Mouse (Mus musculus) forebrain, embryonic 16.5 days (tissue): ENCODE results near the gene Npas1. TPM values are rescaled to one million over a fixed set of nuclear protein-coding genes. Genes with fewer than 3 reads are reported as not detected.

Experiments
- ATAC-seq: fragments of 200-750 bp; cut with Nextera tagmentation; 2 replicates; pipeline ENCODE4 v1.8.0; 2017; ENCODE audit warnings: mild to moderate bottlenecking, moderate library complexity
- H3K27ac ChIP-seq: fragments of 300-500 bp; sonication (generic); 2 replicates; pipeline ENCODE4 v1.5.1; 2014; ENCODE audit warnings: low read length, control low read depth
- H3K27me3 ChIP-seq: fragments of 300-500 bp; sonication (generic); replicated peaks from 2 replicates; pipeline ENCODE4 v1.6.1; 2014; ENCODE audit warnings: low read length; ENCODE audit not compliant: control insufficient read depth, insufficient read depth
- H3K36me3 ChIP-seq: fragments of 300-500 bp; sonication (generic); 2 replicates; pipeline ENCODE4 v1.6.1; 2014; ENCODE audit not compliant: control insufficient read depth, insufficient read depth
- H3K4me1 ChIP-seq: fragments of 300-500 bp; sonication (generic); replicated peaks from 2 replicates; pipeline ENCODE4 v1.6.1; 2014; ENCODE audit warnings: low read length; ENCODE audit not compliant: control insufficient read depth, insufficient read depth
- H3K4me2 ChIP-seq: fragments of 300-500 bp; sonication (generic); 2 replicates; pipeline ENCODE4 v1.6.1; 2014; ENCODE audit warnings: mild to moderate bottlenecking, low read length, control low read depth
- H3K4me3 ChIP-seq: fragments of 300-500 bp; sonication (generic); replicated peaks from 2 replicates; pipeline ENCODE4 v1.5.1; 2014; ENCODE audit warnings: mild to moderate bottlenecking, low read length, control low read depth
- H3K9ac ChIP-seq: fragments of 300-500 bp; sonication (generic); replicated peaks from 2 replicates; pipeline ENCODE4 v1.6.1; 2014; ENCODE audit warnings: low read depth, low read length, control low read depth
- H3K9me3 ChIP-seq: fragments of 300-500 bp; sonication (generic); 2 replicates; pipeline ENCODE4 v1.6.1; 2016; ENCODE audit warnings: low read length; ENCODE audit not compliant: control insufficient read depth
- WGBS: fragments of 180-500 bp; shearing (Covaris S2); extraction: QIAGEN DNeasy Blood & Tissue Kit; methylation state at CpG from one replicate; pipeline ENCODE4 v1.1.7; 2014; 5-methylcytosine and 5-hydroxymethylcytosine counted together
- polyA plus RNA-seq: library from polyadenylated mRNA; unstranded; fragments of >200 nt; fragmentation: Nextera tagmentation; extraction: Ambion mirVana; gene quantifications from 2 replicates; pipeline ENCODE4 v1.2.1, GENCODE M21; 2015

Npas1 gene
- polyA plus RNA-seq, 1 experiment from 2014 or later, result 7.6 TPM

GRCm38 (mm10) chr7:16461705-16462104 is 15.8 kb downstream of the Npas1 start:
- Histone ChIP-seq H3K4me3 (no peak overlapping the region), H3K9me3 (no peaks in the 10 kb centered on the region), H3K27ac (no peak overlapping the region), H3K36me3 (no peaks in the 10 kb centered on the region), H3K9ac (no peak overlapping the region), H3K27me3 (peaks cover 2% of the 10 kb centered on the region), H3K4me2 (no peak overlapping the region), H3K4me1 (no peaks in the 10 kb centered on the region)
- 88% methylated on average over 6 of the region's 6 CpGs for WGBS
- no peak for ATAC-seq

- no peak overlapping the region for H3K4me2 ChIP-seq
- 60% methylated on average over 6 of the region's 6 CpGs for WGBS
- no peak for ATAC-seq
- H3K9me3 ChIP-seq, result no peaks in the 10 kb centered on the region
- H3K36me3 ChIP-seq, result peaks cover 2% of the 10 kb centered on the region; the same call in 1 of the 2 replicates
- H3K27me3 ChIP-seq, result peaks cover 2% of the 10 kb centered on the region
- H3K4me1 ChIP-seq, result no peaks in the 10 kb centered on the region
- H3K4me3 ChIP-seq, result no peak overlapping the region
- no peak overlapping the region for H3K9ac ChIP-seq
- H3K27ac ChIP-seq, result no peak overlapping the region
Observed at GRCm38 (mm10) chr7:16461151-16461550, 16.4 kb downstream of the Npas1 start.

- H3K9me3 ChIP-seq, result no peaks in the 10 kb centered on the region
- 61% methylated on average over 13 of the region's 13 CpGs for WGBS
- H3K27me3 ChIP-seq, result peaks cover 2% of the 10 kb centered on the region
- no peaks in the 10 kb centered on the region for H3K4me1 ChIP-seq
- H3K4me2 ChIP-seq, result no peak overlapping the region
- H3K9ac ChIP-seq, result no peak overlapping the region
- ATAC-seq, result no peak
- peaks cover 4% of the 10 kb centered on the region for H3K36me3 ChIP-seq
- no peak overlapping the region for H3K27ac ChIP-seq
- no peak overlapping the region for H3K4me3 ChIP-seq
Observed at GRCm38 (mm10) chr7:16460566-16460965, 17.0 kb downstream of the Npas1 start.

- 85% methylated on average over 5 of the region's 5 CpGs for WGBS
Observed at GRCm38 (mm10) chr7:16456289-16456688, 21.2 kb downstream of the Npas1 start.

GRCm38 (mm10) chr7:16455016-16455415 is 22.5 kb downstream of the Npas1 start:
- ATAC-seq, result no peak
- Histone ChIP-seq H3K4me3 (no peak overlapping the region), H3K36me3 (peaks cover 4% of the 10 kb centered on the region), H3K9ac (no peak overlapping the region), H3K4me2 (no peak overlapping the region), H3K4me1 (peaks cover 7% of the 10 kb centered on the region; the same call in 1 of the 2 replicates), H3K27ac (no peak overlapping the region), H3K27me3 (no peaks in the 10 kb centered on the region), H3K9me3 (no peaks in the 10 kb centered on the region)
- WGBS, result 94% methylated on average over 14 of the region's 14 CpGs

More at GRCm38 (mm10) chr7:16456289-16456688, 21.2 kb downstream of the Npas1 start:
- no peak overlapping the region for H3K4me3 ChIP-seq
- no peaks in the 10 kb centered on the region for H3K9me3 ChIP-seq
- no peak overlapping the region for H3K4me2 ChIP-seq
- H3K27ac ChIP-seq, result no peak overlapping the region
- no peak overlapping the region for H3K9ac ChIP-seq
- no peak for ATAC-seq
- H3K36me3 ChIP-seq, result peaks cover 4% of the 10 kb centered on the region
- H3K27me3 ChIP-seq, result no peaks in the 10 kb centered on the region
- H3K4me1 ChIP-seq, result peaks cover 7% of the 10 kb centered on the region; the same call in 1 of the 2 replicates

GRCm38 (mm10) chr7:16453118-16453711 is 24.3 kb downstream of the Npas1 start:
- Histone ChIP-seq H3K9me3 (no peaks in the 10 kb centered on the region), H3K4me2 (peak overlapping the region; percentile 91), H3K9ac (peak overlapping the region; percentile 75), H3K4me3 (peak overlapping the region; percentile 80), H3K27me3 (no peaks in the 10 kb centered on the region), H3K27ac (peak overlapping the region; percentile 77), H3K36me3 (peaks cover 4% of the 10 kb centered on the region), H3K4me1 (peaks cover 7% of the 10 kb centered on the region; the same call in 1 of the 2 replicates)
- under 1% methylated on average over 23 of the region's 23 CpGs for WGBS
- peak; percentile 71 for ATAC-seq

- 1% methylated on average over 30 of the region's 30 CpGs for WGBS
- peak; percentile 99 for ATAC-seq
- Histone ChIP-seq H3K4me3 (peak within 1 kb of the TSS; percentile 80), H3K9ac (peak within 1 kb of the TSS; percentile 75), H3K4me1 (peaks cover 7% of the 10 kb centered on the region; the same call in 1 of the 2 replicates), H3K27ac (peak within 1 kb of the TSS; percentile 77), H3K27me3 (no peaks in the 10 kb centered on the region), H3K9me3 (no peaks in the 10 kb centered on the region), H3K36me3 (peaks cover 4% of the 10 kb centered on the region), H3K4me2 (peak within 1 kb of the TSS; percentile 91)
Observed at GRCm38 (mm10) chr7:16452587-16453073, 24.9 kb downstream of the Npas1 start, which contains the start of gene Tmem160. Tmem160 (plus strand) TSS chr7:16452779.

GRCm38 (mm10) chr7:16451656-16452055 is 25.9 kb downstream of the Npas1 start:
- no peak for ATAC-seq
- no peak overlapping the region for H3K27ac ChIP-seq
- H3K9me3 ChIP-seq, result no peaks in the 10 kb centered on the region
- 85% methylated on average over 6 of the region's 6 CpGs for WGBS
- H3K27me3 ChIP-seq, result no peaks in the 10 kb centered on the region
- H3K4me2 ChIP-seq, result no peak overlapping the region
- peaks cover 7% of the 10 kb centered on the region; the same call in 1 of the 2 replicates for H3K4me1 ChIP-seq
- H3K9ac ChIP-seq, result no peak overlapping the region
- peaks cover 4% of the 10 kb centered on the region for H3K36me3 ChIP-seq
- no peak overlapping the region for H3K4me3 ChIP-seq

- Histone ChIP-seq H3K36me3 (peaks cover 3% of the 10 kb centered on the region; the same call in 1 of the 2 replicates), H3K27ac (no peak overlapping the region), H3K4me2 (no peak overlapping the region), H3K9ac (no peak overlapping the region), H3K9me3 (no peaks in the 10 kb centered on the region), H3K4me3 (no peak overlapping the region), H3K27me3 (no peaks in the 10 kb centered on the region), H3K4me1 (no peaks in the 10 kb centered on the region)
- no peak for ATAC-seq
Observed at GRCm38 (mm10) chr7:16441241-16441640, 36.3 kb downstream of the Npas1 start.
